Mouse (Mus musculus): ENCODE measurements around the gene Btaf1.

Gene Btaf1

GRCm38 (mm10) chr19:37025839-37026319, 100.0 kb downstream of the Btaf1 start:
- DNase-seq: peak; percentile 38 to 45

DNA sequence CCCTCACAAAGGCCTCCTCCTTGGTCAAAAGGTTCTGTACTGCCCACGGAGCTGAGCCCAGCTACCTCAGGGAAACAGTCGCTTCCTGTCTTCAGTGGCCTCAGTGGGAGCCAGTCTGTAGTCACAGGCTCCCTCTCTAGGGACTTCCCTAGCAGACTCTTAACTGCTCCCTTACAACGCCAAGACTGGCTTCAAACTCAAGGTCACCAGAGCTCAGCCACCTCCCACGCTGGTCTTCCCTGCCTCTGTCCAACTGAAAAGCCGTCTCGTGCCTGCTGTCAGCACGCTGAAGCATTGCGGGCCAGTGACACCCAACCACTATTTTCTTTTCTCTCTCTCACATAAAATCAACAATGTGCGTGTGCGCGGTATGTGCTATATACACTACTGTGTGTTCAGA, 100.5 kb downstream of the Btaf1 start:
- DNase-seq: no peak

- DNase-seq: peak in 1 of 2 experiments; percentile 15
Observed at GRCm38 (mm10) chr19:37029771-37030170, 103.9 kb downstream of the Btaf1 start.

DNA sequence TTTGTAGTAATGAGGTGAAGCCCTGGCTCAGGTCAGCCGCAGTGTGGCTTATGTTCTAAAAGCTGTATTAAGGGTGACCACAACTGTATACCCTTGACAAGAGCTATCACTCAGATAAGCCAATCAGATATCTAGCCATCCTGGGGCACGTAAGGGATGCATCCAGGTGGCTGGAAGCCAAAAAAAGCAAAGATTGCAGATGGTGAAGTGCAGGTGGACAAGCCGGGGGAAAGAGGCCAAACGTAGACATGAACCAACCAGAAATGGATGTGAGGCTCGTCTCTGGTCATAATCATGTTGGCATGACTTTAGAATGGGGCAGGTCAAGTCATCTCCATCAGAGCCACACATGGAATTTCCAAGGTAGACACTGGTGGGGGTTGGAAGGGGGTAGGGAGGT, 105.6 kb downstream of the Btaf1 start:
- peak; percentile 27 to 32 for DNase-seq

DNA sequence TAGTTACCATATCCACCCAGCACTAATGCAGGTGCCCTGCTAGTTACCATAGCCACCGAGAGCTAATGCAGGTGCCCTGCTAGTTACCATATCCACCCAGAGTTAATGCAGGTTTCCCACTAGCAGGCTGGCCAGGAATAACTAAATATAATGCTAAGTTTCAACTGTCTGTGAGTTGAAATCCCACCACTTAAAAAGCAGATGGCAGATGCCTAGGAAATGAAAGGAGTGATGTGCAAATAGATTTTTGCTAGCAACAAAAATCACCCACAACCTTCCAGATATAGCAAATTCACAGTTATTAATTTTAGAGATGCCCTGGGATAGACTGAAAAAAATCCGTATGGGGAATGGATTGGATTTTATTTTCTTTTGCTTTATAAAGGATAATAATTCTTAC, 106.5 kb downstream of the Btaf1 start:
- no peak for DNase-seq

DNA sequence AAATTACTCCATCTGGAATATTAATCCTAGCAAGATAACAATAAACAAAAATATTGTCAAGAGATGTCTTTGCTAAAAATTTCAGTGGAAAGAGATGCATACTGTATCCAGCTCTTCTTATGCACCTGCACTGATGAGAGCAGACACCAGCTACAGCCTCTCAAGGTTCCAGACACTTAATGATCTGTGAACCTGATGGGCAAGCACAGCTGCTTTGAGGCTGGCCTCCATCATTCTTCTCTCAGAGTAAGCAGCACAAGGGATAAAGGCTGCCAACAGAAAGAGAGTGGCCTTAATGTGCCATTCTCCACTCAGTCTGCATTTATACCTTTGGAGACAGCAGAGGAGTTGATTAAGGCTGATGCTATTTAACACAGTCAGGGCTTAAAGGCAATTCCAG, 115.0 kb downstream of the Btaf1 start:
- DNase-seq: no peak

DNA sequence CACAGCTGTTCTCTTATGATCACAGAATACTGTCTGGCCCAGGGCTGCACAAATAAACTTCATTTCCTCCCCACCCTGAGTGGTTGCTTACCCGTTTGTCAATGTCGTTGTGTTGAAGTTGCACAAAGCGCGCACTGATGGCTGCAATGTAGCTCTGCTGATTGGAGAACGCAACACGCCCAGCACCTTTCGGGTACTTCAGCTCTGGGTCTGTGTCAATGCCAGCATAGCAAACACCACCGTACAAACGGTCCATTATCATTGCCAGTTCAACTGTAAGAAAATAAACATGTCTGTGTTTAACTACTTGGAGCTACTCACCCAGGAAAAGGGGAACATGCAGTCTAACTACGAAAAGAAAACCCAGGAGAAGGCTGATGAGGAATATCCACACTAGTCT, 118.6 kb downstream of the Btaf1 start:
- no peak for DNase-seq

GRCm38 (mm10) chr19:37048507-37048906, 122.6 kb downstream of the Btaf1 start:
- no peak for DNase-seq

GRCm38 (mm10) chr19:37050643-37051345, 124.9 kb downstream of the Btaf1 start:
- DNase-seq: peak; percentile 80 to 88

GRCm38 (mm10) chr19:37055976-37056556, 130.2 kb downstream of the Btaf1 start:
- DNase-seq: no peak

- DNase-seq: no peak
Observed at GRCm38 (mm10) chr19:37057161-37057905, 131.5 kb downstream of the Btaf1 start.

DNA sequence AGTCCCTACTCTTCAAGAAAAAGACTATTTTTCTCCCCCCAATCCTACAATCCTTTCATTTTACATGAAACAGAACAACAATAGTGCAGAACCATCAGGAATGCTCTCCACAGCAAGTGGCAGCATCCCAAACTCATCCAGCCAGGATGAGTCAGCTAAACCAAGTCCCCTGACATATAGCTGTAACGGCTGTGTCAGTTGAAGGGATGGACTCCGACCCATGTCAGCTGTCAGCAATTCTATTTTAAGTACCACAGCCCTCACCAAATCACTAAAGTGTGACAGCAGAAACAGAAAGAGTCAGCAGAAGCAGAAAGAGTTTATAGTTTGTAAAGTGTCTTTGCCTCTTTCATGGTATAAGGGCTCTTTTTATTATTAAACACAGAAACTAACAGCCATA, 133.7 kb downstream of the Btaf1 start:
- DNase-seq: peak in 1 of 2 experiments; percentile 29

DNA sequence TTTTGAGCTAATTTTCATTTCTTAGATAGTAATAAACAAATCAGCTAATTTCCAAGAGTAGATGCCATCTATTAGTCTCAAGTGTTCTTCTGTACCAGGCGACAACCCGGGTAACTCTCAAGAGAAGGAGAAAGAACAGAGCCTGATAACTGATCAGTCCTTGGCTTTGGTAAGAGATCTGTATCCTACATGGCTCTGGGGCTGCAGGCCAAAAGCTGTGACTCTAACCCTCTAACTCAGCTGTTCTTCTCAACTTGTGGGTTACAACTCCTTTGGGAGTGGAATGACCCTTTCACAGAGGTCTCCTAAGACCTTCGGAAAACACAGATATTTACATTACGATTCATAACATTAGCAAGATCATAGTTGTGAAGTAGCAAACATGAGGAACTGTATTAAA, 134.2 kb downstream of the Btaf1 start:
- no peak for DNase-seq
